Mouse (Mus musculus): ENCODE data around the gene Olfr1247. TPM values are rescaled to one million over a fixed set of nuclear protein-coding genes. Genes with fewer than 3 reads are reported as not detected.

The Olfr1247 gene
- under 1 TPM; 0.13 to 0.15 TPM for total RNA-seq (2023)

GRCm38 (mm10) chr2:89614030-89614429, at the start of gene Olfr1247:
Gene Olfr1247 (minus strand): TSS chr2:89614130.

GRCm38 (mm10) chr2:89661367-89661766, 47.4 kb upstream of the Olfr1247 start, which contains the start of gene Olfr1250:
Gene Olfr1250 (minus strand): TSS chr2:89661467.

GRCm38 (mm10) chr2:89634883-89635282, 21.0 kb upstream of the Olfr1247 start, which contains the start of gene Olfr1249:
Gene Olfr1249 (minus strand): TSS chr2:89634983.

GRCm38 (mm10) chr2:89618145-89618544, 4.2 kb upstream of the Olfr1247 start, which contains the start of gene Olfr1248:
Gene Olfr1248 (minus strand): TSS chr2:89618245.

GRCm38 (mm10) chr2:89593057-89593456, 20.9 kb downstream of the Olfr1247 start, which contains the start of gene Olfr1246:
Gene Olfr1246 (minus strand): TSS chr2:89593157.

GRCm38 (mm10) chr2:89578347-89578746, 35.6 kb downstream of the Olfr1247 start, which contains the start of gene Olfr1245:
Gene Olfr1245 (minus strand): TSS chr2:89578447.

Other genes starting within 250 kb of the Olfr1247 start
- not detected for gene Olfr1234, start 249.3 kb downstream of the Olfr1247 start, total RNA-seq (2023)
- not detected for gene Olfr1238, start 204.5 kb downstream of the Olfr1247 start, total RNA-seq (2023)
- not detected for gene Olfr1239, start 193.7 kb downstream of the Olfr1247 start, total RNA-seq (2023)
- gene Olfr1240, start 171.1 kb downstream of the Olfr1247 start, total RNA-seq (2023) = not detected
- gene Olfr1241, start 127.0 kb downstream of the Olfr1247 start, total RNA-seq (2023) = not detected
- not detected for gene Olfr1242, start 115.8 kb downstream of the Olfr1247 start, total RNA-seq (2023)
- not detected for gene Olfr1243, start 82.6 kb downstream of the Olfr1247 start, total RNA-seq (2023)
- gene Olfr1245, start 35.7 kb downstream of the Olfr1247 start, total RNA-seq (2023) = not detected
- not detected for gene Olfr1246, start 21.0 kb downstream of the Olfr1247 start, total RNA-seq (2023)
- not detected for gene Olfr1248, start 4.1 kb upstream of the Olfr1247 start, total RNA-seq (2023)
- not detected for gene Olfr1249, start 20.9 kb upstream of the Olfr1247 start, total RNA-seq (2023)
- not detected for gene Olfr1250, start 47.3 kb upstream of the Olfr1247 start, total RNA-seq (2023)
- not detected for gene Olfr1251, start 57.8 kb upstream of the Olfr1247 start, total RNA-seq (2023)
- gene Olfr1252, start 110.9 kb upstream of the Olfr1247 start, total RNA-seq (2023) = not detected
- not detected for gene Olfr1253, start 143.0 kb upstream of the Olfr1247 start, total RNA-seq (2023)
- not detected for gene Olfr1254, start 179.5 kb upstream of the Olfr1247 start, total RNA-seq (2023)
- not detected for gene Olfr1255, start 197.9 kb upstream of the Olfr1247 start, total RNA-seq (2023)
- gene Olfr1256, start 227.4 kb upstream of the Olfr1247 start, total RNA-seq (2023) = not detected
- gene Olfr48, start 234.1 kb upstream of the Olfr1247 start, total RNA-seq (2023) = not detected

Data from neutrophil, adult 83 days (primary cell).